Mouse (Mus musculus): ENCODE results near the gene Fndc3a.

GRCm38 (mm10) chr14:72741667-72742066 lies 31.9 kb upstream of the Fndc3a start:
- TF ChIP-seq CTCF (IDR thresholded peaks at IDR 0.05; ENCODE audit: extremely low read depth, insufficient read depth, low read length), result no peak
- no peak for TF ChIP-seq POLR2A (IDR thresholded peaks at IDR 0.05; ENCODE audit: extremely low read depth, insufficient read depth, low read length)
